32 mouse cellular contexts compared by ENCODE assay signal in the genomic region with DNA sequence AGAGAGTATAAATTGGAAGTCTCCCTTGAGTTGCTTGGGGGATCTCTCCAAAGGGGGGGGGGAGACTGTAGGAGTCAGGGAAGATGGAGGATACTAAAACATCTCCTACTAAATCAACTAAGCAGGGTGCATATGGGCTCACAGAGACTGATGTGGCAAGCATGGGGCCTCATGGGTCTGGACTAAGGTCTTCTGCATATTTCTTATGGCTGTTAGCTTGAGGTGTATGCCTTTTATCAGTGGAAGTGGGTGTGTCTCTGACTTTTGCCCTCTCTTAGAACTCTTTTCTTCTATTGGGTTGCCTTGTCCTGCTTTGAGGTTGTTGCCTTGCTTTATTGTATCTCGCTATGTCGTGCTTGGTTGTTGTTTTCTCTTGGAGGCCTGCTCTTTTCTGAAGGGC.
"Had no signal": no experiment of that assay in that cellular context is flagged by ENCODE, and none has a peak within 500 bp of the region (broad histone marks: within the 10 kb centered on the region; RNA-seq: fewer than 3 reads in every experiment).

No protein-coding gene starts in this region.

- H3K27ac ChIP-seq: heart, embryonic 10.5 days; heart, embryonic 13.5 days; heart, embryonic 15.5 days; hindbrain, embryonic 10.5 days; hindbrain, embryonic 12.5 days; hindbrain, embryonic 13.5 days; hindbrain, embryonic 15.5 days; hindbrain, postnatal 0 days; kidney, embryonic 15.5 days; kidney, postnatal 0 days; layer of hippocampus, adult 2 months; left cerebral cortex, adult 2 months had no signal

- ATAC-seq: hindbrain, embryonic 16.5 days; hindbrain, postnatal 0 days; inflammation-experienced regulatory T-cells, adult 6 months had no signal

- H3K9ac ChIP-seq: heart, embryonic 12.5 days; heart, embryonic 13.5 days; heart, embryonic 15.5 days; hindbrain, embryonic 12.5 days; hindbrain, embryonic 13.5 days; hindbrain, embryonic 15.5 days; kidney, embryonic 15.5 days had no signal

- H3K4me1 ChIP-seq: heart, embryonic 10.5 days; heart, embryonic 12.5 days; heart, embryonic 13.5 days; heart, embryonic 15.5 days; hindbrain, embryonic 10.5 days; hindbrain, embryonic 12.5 days; hindbrain, embryonic 13.5 days; hindbrain, embryonic 15.5 days; kidney, embryonic 15.5 days had no signal

- H3K4me3 ChIP-seq: heart, embryonic 10.5 days; heart, embryonic 12.5 days; heart, embryonic 13.5 days; heart, embryonic 15.5 days; hindbrain, embryonic 10.5 days; hindbrain, embryonic 12.5 days; hindbrain, embryonic 13.5 days; hindbrain, embryonic 15.5 days; kidney, embryonic 15.5 days; layer of hippocampus, adult 2 months; left cerebral cortex, adult 2 months had no signal

- H3K27me3 ChIP-seq: heart, embryonic 12.5 days; heart, embryonic 13.5 days; heart, embryonic 15.5 days; hindbrain, embryonic 12.5 days; hindbrain, embryonic 13.5 days; hindbrain, embryonic 15.5 days; kidney, embryonic 15.5 days had no signal

- DNase-seq: heart, postnatal 10 days; heart, postnatal 14 days; heart, postnatal 36 days; heart, postnatal 4 days; kidney, adult 11 months; kidney, adult 18-20 months; kidney, adult 2 months; kidney, adult 8-10 months; kidney, adult 9 months; kidney, postnatal 10 days; kidney, postnatal 14 days; kidney, postnatal 25 days; kidney, postnatal 36 days; kidney, postnatal 4 days; layer of hippocampus, adult 9-11 months; layer of hippocampus, postnatal 36 days had no signal

- H3K36me3 ChIP-seq: heart, embryonic 10.5 days; heart, embryonic 12.5 days; heart, embryonic 13.5 days; heart, embryonic 15.5 days; hindbrain, embryonic 10.5 days; hindbrain, embryonic 12.5 days; hindbrain, embryonic 13.5 days; hindbrain, embryonic 15.5 days; kidney, embryonic 15.5 days had no signal

- H3K9me3 ChIP-seq: heart, embryonic 10.5 days; heart, embryonic 12.5 days; heart, embryonic 13.5 days; heart, embryonic 15.5 days; hindbrain, embryonic 10.5 days; hindbrain, embryonic 12.5 days; hindbrain, embryonic 13.5 days; hindbrain, embryonic 15.5 days; kidney, embryonic 15.5 days had no signal

- H3K4me2 ChIP-seq: heart, embryonic 11.5 days; heart, embryonic 12.5 days; heart, embryonic 13.5 days; heart, embryonic 15.5 days; hindbrain, embryonic 12.5 days; hindbrain, embryonic 13.5 days; hindbrain, embryonic 15.5 days; kidney, embryonic 15.5 days had no signal
